Comparison of ENCODE assay signal across 10 mouse cellular contexts in genomic region chr14:12344746-12345240, GRCm38 (mm10). TPM values are rescaled to one million over a fixed set of nuclear protein-coding genes. Genes with fewer than 3 reads are reported as not detected.
DNase-seq lines count a peak whose midpoint lies in the region; ATAC-seq lines count a peak whose summit lies in the region.
"Had no signal": no experiment of that assay in that cellular context is flagged by ENCODE, and none has a peak within 500 bp of the region (broad histone marks: within the 10 kb centered on the region; RNA-seq: fewer than 3 reads in every experiment).

No protein-coding gene starts in this region.

- H3K4me3 ChIP-seq in liver, embryonic 11.5 days (ENCODE audit: low read depth, low read length), result no peak overlapping the region
- peak overlapping the region; percentile 11; the same call in 1 of the 2 replicates for H3K4me3 ChIP-seq in hindbrain, embryonic 13.5 days
- H3K4me3 ChIP-seq in neural tube, embryonic 12.5 days, result peak overlapping the region; percentile 15; the same call in 1 of the 2 replicates
- H3K4me3 ChIP-seq: liver, embryonic 15.5 days had no signal

- no peaks in the 10 kb centered on the region for H3K4me1 ChIP-seq in liver, embryonic 11.5 days (replicated peaks; ENCODE audit: control insufficient read depth, insufficient read depth, low read length)
- H3K4me1 ChIP-seq in hindbrain, embryonic 13.5 days (replicated peaks), result peaks cover 22% of the 10 kb centered on the region
- H3K4me1 ChIP-seq in neural tube, embryonic 12.5 days, result peaks cover 12% of the 10 kb centered on the region
- H3K4me1 ChIP-seq: liver, embryonic 15.5 days had no signal

- no peak for ATAC-seq in cerebellum, adult (ENCODE audit: insufficient number of reproducible peaks, low FRiP score, low TSS enrichment)
- no peak for ATAC-seq in liver, embryonic 11.5 days (replicated peaks; ENCODE audit: low FRiP score)
- ATAC-seq in hindbrain, embryonic 13.5 days (ENCODE audit: low FRiP score), result no peak
- ATAC-seq in neural tube, embryonic 12.5 days (ENCODE audit: low FRiP score, low read depth), result no peak
- no peak for ATAC-seq in monocyte, adult 5-6 weeks (replicated peaks; ENCODE audit: insufficient number of reproducible peaks, low FRiP score, low TSS enrichment, poor library complexity, severe bottlenecking)

- H3K4me2 ChIP-seq in liver, embryonic 11.5 days, result no peak overlapping the region
- 0 out of 2 replicates have a peak overlapping the region, but pooled peaks have one; percentile 10 for H3K4me2 ChIP-seq in hindbrain, embryonic 13.5 days
- H3K4me2 ChIP-seq in neural tube, embryonic 12.5 days (replicated peaks), result peak overlapping the region; percentile 41
- H3K4me2 ChIP-seq: liver, embryonic 15.5 days had no signal

- H3K36me3 ChIP-seq in liver, embryonic 11.5 days (ENCODE audit: control insufficient read depth, insufficient read depth, low read length), result no peaks in the 10 kb centered on the region
- no peaks in the 10 kb centered on the region for H3K36me3 ChIP-seq in hindbrain, embryonic 13.5 days
- H3K36me3 ChIP-seq in neural tube, embryonic 12.5 days, result no peaks in the 10 kb centered on the region
- H3K36me3 ChIP-seq: liver, embryonic 15.5 days had no signal

- peak; percentile 10 to 17 for DNase-seq in cerebellum, postnatal 25 days
- peak; percentile 37 for DNase-seq in liver, embryonic 11.5 days (ENCODE audit: low spot score)
- DNase-seq in liver, result no peak
- no peak for DNase-seq in frontal cortex, adult 2 months (ENCODE audit: extremely low spot score in 1 of 2, low spot score in 1 of 2)

- H3K9ac ChIP-seq in liver, embryonic 11.5 days (ENCODE audit: low read depth, low read length), result no peak overlapping the region
- H3K9ac ChIP-seq in hindbrain, embryonic 13.5 days, result no peak overlapping the region
- no peak overlapping the region for H3K9ac ChIP-seq in neural tube, embryonic 12.5 days
- H3K9ac ChIP-seq: liver, embryonic 15.5 days had no signal

- peaks cover 100% of the 10 kb centered on the region for H3K27me3 ChIP-seq in liver, embryonic 11.5 days (replicated peaks; ENCODE audit: control insufficient read depth, insufficient read depth, low read length)
- H3K27me3 ChIP-seq in hindbrain, embryonic 13.5 days, result peaks cover 100% of the 10 kb centered on the region
- peaks cover 100% of the 10 kb centered on the region for H3K27me3 ChIP-seq in neural tube, embryonic 12.5 days (replicated peaks)

- H3K27ac ChIP-seq in liver, embryonic 11.5 days (ENCODE audit: low read depth, low read length), result no peak overlapping the region
- H3K27ac ChIP-seq in hindbrain, embryonic 13.5 days, result no peak overlapping the region
- no peak overlapping the region for H3K27ac ChIP-seq in neural tube, embryonic 12.5 days
- H3K27ac ChIP-seq: liver, embryonic 15.5 days had no signal

- WGBS in liver, embryonic 11.5 days, result under 1% methylated on average over 39 of the region's 39 CpGs
- under 1% methylated on average over 39 of the region's 39 CpGs for WGBS in hindbrain, embryonic 13.5 days
- WGBS in neural tube, embryonic 12.5 days, result under 1% methylated on average over 39 of the region's 39 CpGs

- H3K9me3 ChIP-seq in liver, embryonic 11.5 days (ENCODE audit: control insufficient read depth, low read length), result no peaks in the 10 kb centered on the region
- no peaks in the 10 kb centered on the region for H3K9me3 ChIP-seq in hindbrain, embryonic 13.5 days
- no peaks in the 10 kb centered on the region for H3K9me3 ChIP-seq in neural tube, embryonic 12.5 days
- H3K9me3 ChIP-seq: liver, embryonic 15.5 days had no signal

RNA-seq across cellular contexts. Expression of gene Fezf2, which starts 3.2 kb away (rescaled TPM):
- 0.11 TPM in 1 of 2 replicates, not detected in the other for polyA plus RNA-seq in liver, embryonic 11.5 days (2014; fragmentation: Nextera tagmentation; extraction: Ambion mirVana)
- 0.10 and 0.74 TPM in 2 replicates for polyA plus RNA-seq in hindbrain, embryonic 13.5 days (2015; fragmentation: Nextera tagmentation; extraction: Ambion mirVana)
- polyA plus RNA-seq in neural tube, embryonic 12.5 days (2016; fragmentation: Nextera tagmentation; extraction: Ambion mirVana), result not detected in 2 replicates
- not detected in 3 replicates for total RNA-seq in monocyte, adult 5-6 weeks (2017)
- polyA plus RNA-seq in frontal cortex, adult 2 months (2012; rRNA removed), result 15.2 and 17.2 TPM in 2 replicates
- total RNA-seq: common myeloid progenitor, adult 5-6 weeks had no signal

Comparison
In these comparisons a context has a peak if more than half of its experiments do, and no peak if none do; other contexts are left out.
1. DNase-seq: peak in cerebellum, postnatal 25 days (2 of 2) and liver, embryonic 11.5 days (single experiment); none in liver (single experiment) and frontal cortex, adult 2 months (0 of 2).